Mouse (Mus musculus) right cerebral cortex, postnatal 36 days (tissue): ENCODE data around the gene Pbxip1.
A peak's percentile ranks its signal among the peaks of the same experiment; 100 is the strongest.

ENCODE experiments used
- DNase-seq, 2 experiments: peaks; one replicate each; pipeline ENCODE4 v3.0.0; 2022; ENCODE audit warnings: low spot score in 2 of 2, mixed read lengths in 1 of 2

Pbxip1 gene

GRCm38 (mm10) chr3:89432606-89433005 is 3.9 kb upstream of the Pbxip1 start:
- DNase-seq, result no peak

DNA sequence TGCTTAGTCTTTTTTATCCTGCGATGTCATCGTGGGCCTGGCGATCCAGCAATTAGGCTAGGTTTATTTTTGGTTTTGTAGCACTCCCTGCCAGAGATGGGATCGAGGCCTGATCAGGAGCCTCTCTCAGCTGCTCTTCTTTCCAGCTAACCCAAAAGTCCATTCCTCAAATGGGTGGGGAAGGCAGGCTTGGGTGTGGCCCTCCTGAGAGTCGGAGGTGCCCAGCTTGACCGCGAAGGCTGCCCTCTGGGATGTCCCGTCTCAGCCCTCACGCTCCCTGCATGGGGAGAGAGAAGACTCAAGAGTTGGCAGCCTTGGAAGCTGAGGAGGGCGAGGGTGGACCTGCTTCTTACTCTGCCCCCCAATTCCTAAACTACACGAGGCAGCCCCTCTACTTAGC is 2.0 kb upstream of the Pbxip1 start:
- DNase-seq, result no peak

DNA sequence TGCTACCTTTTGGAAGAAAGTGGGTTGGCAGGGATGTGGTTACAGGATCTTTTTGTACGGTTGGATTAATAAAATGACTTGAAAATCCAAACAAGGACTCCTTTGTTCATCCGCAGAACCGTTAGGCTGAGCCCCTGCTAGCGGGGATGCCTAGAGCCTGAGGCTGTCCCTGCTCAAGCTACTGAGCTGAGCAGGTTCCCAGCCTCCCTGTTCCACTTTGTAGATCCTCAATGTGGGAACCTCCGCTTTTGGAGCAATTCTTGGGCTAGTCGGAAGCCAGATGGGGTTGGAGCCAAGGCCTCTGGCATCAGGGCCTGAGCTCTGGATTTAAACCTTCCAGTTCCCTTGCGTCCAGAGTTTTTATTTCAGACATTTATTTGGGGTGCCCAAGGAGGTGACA is 1.5 kb upstream of the Pbxip1 start:
- DNase-seq, result no peak

DNA sequence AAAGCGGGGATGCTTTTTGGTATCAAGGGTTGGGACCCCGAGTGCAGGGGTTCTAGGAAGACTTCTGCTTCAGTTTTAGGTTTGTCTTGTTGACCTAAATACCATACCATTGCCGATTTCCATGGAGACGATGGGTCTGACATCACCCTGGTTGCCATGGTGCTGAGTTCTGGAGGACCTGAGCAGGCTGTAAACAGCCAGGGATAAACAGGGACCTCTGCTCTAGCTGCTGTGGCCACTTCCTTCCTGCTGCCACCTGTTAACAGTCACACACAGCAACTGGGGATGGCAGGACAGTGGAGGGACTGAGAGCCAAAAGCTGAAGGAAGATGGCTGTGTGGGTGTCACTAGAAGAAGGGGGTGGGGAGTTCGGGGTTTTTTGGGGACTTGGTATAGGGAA is 763 bp downstream of the Pbxip1 start:
- DNase-seq, result no peak

GRCm38 (mm10) chr3:89440691-89441090 is 4.2 kb downstream of the Pbxip1 start:
- DNase-seq, result no peak

DNA sequence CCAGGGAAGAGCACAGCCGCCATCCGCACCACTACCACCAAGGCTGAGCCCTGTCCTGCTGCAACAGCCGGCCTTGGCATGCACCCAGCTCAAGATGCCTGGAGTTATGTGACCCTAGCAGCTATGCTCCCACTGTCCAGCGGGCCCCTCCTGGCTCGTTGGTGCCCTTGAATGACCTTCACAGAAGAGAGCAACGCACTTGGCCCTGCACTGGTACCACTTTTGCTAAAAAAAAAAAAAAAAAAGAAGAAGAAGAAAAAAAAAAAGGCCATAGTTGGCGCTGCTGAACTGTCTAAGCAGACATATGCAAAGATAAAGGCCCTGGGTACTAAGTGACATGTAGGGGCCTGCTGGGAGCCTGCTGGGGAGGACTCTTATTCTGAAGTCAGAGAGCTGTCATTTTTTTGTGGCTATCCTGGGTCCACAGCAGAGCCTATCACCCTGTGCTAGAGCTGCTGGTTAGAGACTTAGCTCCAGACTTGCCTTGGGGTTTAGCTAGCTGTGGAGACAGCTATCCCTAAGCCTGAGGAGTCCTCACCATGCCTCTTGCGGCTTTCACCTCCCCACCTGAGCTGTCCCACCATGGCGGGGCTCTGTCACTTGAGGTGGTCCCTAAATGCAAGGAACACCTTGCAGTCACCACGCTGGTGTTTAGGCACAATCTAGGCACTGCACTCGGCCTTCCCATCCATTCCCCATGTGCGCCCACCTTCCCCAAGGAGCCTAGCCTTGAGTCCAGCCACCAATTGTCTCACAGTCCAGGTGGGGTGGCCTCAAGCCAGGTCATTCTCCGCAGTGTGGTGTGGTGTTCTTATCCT is 12.4 kb downstream of the Pbxip1 start:
- DNase-seq, result no peak

DNA sequence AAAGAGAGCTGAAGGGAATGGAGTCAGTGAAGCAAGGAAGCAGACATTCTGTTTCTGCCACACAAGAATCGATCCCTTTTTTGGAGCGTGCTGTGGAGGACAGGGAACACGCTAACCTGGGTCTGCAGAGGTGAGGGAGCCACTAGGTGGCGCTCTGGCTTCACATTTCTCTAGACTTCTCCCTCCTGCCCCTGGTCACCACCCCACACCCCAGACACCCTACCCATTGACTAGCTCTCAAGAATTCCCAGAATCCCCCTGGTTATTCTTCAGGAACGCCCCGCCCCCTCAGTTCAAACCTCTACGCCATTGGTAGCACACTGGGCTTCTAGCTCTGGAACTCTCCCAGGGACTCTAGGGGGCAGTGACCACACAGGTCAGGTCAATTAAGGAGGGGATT is 13.0 kb downstream of the Pbxip1 start:
- peak; percentile 40 to 51 for DNase-seq

DNA sequence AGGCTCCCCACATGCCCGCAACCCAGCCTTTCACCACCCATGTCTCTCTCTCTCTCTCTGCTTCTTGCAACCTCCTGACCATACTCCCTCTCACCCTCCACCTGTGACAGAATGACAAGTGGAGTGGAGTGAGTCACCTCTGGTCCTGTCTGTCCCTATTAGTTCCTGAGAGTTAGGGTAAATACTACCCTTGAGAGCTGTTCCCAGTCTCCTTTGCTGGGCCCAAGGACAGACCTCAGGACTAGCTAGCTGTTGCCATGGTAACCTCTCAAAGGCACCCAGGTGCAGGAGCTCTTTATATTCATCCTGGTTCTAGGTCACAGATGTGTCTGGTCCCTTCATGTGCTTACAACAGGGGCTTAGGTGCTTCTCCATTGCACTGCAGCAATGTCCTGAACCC is 15.4 kb downstream of the Pbxip1 start:
- DNase-seq, result no peak

DNA sequence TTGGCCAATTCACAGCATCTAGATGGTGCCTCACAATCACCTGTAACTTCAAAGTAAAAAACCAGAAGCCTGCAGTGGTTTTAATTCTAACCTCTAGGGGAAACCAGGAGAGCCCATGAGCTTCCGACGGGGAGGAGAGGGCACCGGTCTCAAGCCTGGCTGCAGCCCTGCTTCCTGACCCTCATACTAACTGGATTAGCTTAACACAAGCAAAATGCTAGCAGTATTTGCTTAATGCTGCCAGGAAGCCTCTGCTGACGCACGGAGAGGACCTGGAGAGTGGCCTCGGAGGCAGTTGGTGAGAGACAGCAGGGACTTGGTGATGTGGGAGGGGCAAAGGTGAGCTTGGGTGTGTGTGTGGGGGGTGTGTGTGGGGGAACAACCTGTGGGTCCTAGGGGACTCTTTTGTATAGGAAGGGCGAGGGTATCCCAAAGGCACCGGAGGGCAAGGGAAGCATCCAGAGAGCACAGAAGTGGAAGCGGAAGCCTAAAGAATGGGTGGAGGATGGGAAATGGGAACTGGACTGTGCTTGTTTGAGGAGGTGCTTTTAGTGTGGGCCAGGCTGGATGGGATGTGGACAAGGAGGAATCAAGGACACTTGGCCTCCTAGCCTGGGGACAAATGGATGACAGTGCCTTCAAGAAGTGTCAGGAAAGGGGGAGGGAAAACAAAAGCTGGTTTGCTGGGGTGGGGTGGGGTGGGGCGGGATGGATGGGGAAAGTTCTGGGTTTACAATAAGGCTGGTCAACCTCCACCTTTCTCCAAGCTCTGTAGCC is 18.1 kb downstream of the Pbxip1 start, which contains the start of gene Pmvk:
Gene Pmvk (plus strand): TSS at position 141 of the 777 bp plus-strand sequence.
- DNase-seq, result no peak

DNA sequence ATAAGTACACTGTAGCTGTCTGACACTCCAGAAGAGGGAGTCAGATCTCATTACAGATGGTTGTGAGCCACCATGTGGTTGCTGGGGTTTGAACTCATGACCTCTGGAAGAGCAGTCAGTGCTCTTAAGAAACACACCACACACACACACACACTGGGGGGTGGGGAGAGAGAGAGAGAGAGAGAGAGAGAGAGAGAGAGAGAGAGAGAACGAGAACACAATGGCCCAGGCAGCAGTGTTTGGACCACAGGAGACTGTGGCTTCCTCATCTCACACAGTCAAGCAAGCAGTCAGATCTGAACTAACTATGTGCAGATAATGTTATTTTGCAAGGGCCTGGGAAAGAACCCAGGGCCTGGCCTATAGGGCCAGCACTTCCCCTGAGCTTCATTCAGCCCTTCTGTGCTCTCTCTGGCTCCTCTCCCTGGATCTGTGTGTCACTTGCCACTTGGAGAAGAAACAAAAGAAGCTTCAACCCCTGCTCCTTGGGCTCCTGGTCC is 19.3 kb downstream of the Pbxip1 start:
- no peak for DNase-seq

DNA sequence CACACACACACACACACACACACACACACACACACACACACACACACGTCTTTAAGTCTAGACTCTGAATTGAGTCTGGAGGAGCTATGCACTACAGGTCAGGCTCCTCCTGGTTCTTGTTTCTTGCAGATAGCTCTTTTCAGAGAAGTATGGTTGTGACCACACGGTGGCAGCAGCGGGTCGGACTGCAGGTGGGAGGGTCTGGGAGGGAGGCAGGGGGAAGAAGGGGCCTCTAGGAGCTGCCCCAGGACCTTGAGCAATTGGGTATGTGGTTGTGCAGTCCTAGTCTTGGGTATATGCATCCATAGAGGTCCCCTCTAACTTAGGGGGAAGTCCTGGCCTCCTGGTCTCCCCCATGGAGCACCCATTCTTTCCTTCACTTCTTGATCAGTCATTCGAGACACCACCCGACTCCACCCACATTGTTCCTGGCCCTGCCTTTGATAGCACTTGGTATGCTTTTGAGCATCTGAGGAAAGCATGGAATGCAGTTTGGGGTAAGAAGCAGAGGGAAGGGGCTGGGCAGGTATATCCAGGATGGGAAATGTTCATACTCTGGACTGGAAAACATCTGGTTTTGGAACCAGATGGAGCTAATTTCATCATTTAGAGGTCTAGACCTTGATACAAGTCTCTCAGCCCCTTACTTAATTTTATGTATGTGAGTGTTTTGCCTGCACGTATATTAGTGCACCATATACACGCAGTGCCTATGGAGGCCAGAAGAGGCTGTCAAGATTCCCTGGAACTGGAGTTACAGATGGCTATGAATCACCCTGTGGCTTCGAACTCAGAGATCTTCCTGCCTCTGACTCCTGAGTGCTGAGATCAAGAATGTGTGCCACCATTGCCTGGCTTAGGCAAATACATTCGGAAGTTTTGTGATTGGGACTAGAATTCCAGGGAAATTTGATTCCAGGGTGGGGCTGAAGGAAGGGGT is 20.5 kb downstream of the Pbxip1 start:
- DNase-seq, result no peak

DNA sequence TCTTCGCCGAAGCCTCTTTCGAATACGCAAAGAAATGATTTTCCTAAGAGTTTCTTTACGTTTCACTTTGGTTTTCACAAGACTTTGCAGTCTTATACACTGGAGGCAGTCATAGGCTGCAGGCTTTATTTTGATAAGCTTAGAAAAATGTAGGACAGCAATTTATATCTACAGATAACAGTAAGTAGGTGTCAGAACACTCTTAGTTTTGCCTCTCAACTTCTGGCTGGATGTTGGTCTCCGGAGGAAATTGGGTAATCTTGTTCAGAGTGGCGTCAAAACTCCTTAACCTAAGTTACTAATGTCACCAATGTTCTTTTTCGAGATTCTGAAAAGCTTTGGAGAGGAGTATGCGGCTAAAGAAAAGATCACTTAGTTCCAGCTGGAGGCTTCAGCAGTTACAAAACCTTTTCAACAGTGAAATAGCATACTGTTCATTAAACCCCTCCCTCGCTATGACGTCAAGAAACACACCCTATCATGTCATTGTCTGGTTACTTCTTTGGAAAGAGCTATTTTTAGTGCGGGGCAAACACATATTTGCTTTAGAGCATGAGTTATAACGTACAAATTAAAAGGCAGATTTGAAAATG is 22.0 kb downstream of the Pbxip1 start:
- DNase-seq, result peak in 1 of 2 experiments; percentile 42

- DNase-seq, result peak; percentile 83 to 86
These were observed 22.7 kb downstream of the Pbxip1 start for GRCm38 (mm10) chr3:89458965-89459807.

DNA sequence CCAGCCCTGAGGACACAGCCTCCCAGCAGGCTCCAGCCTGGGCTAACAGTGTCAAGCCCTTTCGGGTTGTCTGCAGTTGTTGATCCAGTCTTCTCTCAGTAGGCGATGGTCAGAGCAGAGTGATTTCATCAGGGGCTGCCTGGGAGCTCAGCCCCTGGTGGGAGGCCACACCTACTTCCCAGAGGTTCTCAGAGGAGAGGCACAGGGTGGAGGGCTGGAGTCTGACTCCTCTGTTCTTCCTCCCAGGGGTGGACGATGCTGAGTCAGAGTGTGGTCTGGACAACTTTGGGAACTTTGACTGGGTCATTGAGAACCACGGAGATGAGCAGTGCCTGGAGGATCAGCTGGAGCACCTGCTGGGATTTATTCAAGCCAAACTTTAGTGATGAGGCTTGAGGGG is 31.8 kb downstream of the Pbxip1 start:
- no peak for DNase-seq

DNA sequence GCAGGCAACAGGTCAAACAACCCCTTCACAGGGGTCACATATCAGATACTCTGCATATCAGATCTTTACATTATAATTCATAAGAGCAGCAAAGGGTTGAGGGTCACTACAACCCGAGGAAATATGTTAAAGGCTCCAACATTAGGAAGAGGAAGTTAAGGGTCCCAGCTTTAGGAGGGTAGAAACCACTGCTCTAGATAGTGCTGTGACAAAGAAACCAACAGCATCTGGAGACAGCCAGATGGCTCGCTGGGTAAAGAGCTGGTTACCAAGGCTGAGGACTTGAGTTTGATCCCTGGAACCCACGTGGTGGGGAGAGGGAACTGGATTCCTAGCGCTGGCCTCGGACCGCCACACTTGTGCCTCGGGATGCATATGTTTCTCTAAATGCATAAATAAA is 35.8 kb downstream of the Pbxip1 start:
- DNase-seq, result no peak

DNA sequence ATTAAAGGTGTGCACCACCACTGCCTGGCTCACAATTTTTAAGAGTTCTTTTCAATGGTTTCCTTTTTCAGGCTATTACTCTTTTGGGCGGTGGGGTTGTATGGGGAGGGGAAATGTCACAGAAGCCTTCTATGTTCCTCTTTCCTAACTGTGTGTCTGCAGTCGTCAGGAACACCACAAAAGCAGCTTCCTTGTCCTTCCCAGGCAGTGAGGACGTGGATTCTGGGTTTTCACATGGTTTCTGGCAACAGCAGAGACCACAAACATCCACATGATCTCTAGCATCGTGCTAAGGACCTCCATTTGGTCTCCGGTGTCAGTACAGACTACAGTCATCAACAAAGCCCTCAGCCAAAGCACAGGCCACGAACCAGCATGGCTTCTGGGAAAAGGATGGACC is 37.3 kb downstream of the Pbxip1 start:
- DNase-seq, result no peak

- no peak for DNase-seq
These were observed 42.5 kb downstream of the Pbxip1 start for GRCm38 (mm10) chr3:89479055-89479454.

DNA sequence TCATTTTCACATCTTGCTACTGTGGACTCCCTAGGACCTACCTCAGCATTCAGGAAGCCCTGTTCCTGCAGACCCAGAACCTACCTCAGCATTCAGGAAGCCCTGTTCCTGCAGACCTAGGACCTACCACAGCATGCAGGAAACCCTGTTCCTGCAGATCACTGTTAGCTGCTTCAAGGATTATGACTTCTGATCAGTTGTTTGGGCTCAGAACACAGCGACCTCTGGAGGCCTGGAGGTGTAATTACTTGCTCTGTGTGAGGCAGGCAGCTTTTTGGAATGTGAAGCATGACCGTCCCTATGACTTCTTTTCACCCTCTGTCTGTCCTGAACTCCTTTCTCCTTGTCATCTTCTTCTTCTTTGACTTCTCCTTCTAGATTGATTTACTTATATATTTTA is 45.0 kb downstream of the Pbxip1 start:
- no peak for DNase-seq

GRCm38 (mm10) chr3:89482249-89482648 is 45.7 kb downstream of the Pbxip1 start:
- no peak for DNase-seq

DNA sequence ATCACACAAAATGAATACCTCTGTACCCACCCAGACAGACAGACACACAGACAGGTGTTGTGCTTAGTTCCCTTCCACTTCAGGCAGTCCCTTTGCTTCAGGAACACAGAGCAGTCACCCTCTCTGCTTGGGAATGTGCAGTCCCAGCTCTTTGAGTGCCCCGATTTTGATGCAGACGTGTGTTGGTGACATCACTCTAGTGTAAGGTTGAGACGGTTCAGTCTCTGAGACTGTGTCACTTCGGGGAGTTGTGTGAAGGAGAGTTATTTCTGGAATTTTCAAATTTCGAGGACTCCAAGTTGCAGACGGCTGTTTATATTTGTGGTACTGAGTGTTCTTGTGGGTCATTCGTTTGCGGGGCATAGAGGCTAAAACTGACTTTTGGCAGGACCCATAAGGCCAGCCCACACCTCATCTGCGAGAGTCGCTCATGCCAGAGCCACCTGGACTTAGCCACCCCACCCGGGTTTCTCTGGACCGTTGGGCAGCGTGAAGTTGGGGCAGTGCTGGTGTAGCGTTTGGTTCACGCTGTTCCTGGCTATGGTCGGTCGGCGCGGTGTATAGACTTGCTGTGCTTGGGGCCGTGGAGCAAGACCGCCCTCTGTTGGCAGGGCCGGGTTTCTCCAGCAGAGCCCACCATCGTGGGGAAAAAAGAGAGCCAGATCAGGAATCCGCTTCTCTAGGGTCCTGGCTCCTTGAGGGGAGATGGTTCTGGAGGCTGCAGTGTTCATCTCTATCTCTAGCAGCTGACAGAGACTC is 48.4 kb downstream of the Pbxip1 start:
- peak; percentile 9 to 15 for DNase-seq
